26 mouse cellular contexts compared by ENCODE assay signal in the genomic region with DNA sequence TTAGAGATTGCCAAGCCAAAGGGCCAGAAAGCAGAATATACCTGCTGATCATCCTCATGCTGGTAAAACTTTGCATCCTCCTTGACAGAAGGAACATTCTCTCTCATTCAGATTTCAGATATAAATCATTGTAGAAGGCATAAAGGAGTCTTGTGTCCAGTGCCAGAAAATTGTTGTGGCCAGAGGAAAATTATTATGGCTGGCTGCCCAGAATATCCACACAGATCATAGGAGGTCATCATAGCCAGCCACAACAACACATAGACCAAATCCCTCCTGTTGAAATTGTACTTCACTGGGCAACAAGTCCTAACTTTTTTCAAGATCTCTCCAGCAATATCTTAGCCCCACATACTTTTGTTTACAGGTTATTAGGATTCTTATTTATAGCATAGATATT.
A peak's percentile ranks its signal among the peaks of the same experiment; 100 is the strongest.
DNase-seq lines count a peak whose midpoint lies in the region; ATAC-seq and TF ChIP-seq lines count a peak whose summit lies in the region.
"Had no signal": no experiment of that assay in that cellular context is flagged by ENCODE, and none has a peak within 500 bp of the region (broad histone marks: within the 10 kb centered on the region; RNA-seq: fewer than 3 reads in every experiment).

No protein-coding gene starts in this region.

- no peaks in the 10 kb centered on the region for H3K27me3 ChIP-seq in hindbrain, postnatal 0 days (ENCODE audit: insufficient read depth, low read length)
- H3K27me3 ChIP-seq in hindbrain, embryonic 16.5 days (replicated peaks; ENCODE audit: control insufficient read depth, insufficient read depth, low read length), result no peaks in the 10 kb centered on the region
- H3K27me3 ChIP-seq: CH12.LX; forebrain, embryonic 13.5 days; heart, embryonic 13.5 days; intestine, embryonic 15.5 days had no signal

- peak; percentile 2 for DNase-seq in adrenal gland, postnatal 10 days
- no peak for DNase-seq in adrenal gland, adult 2 months
- DNase-seq in hindbrain, postnatal 0 days (ENCODE audit: low spot score), result peak; percentile 2
- peak; percentile 71 for DNase-seq in Muller cell, postnatal 12 days (ENCODE audit: inconsistent ontology term)
- no peak for DNase-seq in layer of hippocampus, postnatal 10 days (ENCODE audit: low spot score in 2 of 2)
- DNase-seq: adrenal gland, adult 8-10 months; B cell, adult 2 months; cerebellum, adult 11 months; cerebellum, adult 8-10 months; gastrocnemius, postnatal 10 days; gastrocnemius, postnatal 36 days; heart, adult 2 months; heart, postnatal 14 days; heart, postnatal 4 days; kidney, adult 11 months had no signal

- ATAC-seq in hindbrain, postnatal 0 days, result no peak
- no peak for ATAC-seq in hindbrain, embryonic 16.5 days
- ATAC-seq: activated CD4-positive, CD25-positive, alpha-beta regulatory T cell, adult 4 months; forebrain, embryonic 13.5 days; forebrain, embryonic 16.5 days; intestine, embryonic 15.5 days had no signal

- no peak overlapping the region for H3K27ac ChIP-seq in hindbrain, postnatal 0 days
- H3K27ac ChIP-seq in hindbrain, embryonic 16.5 days (ENCODE audit: low read depth, low read length), result no peak overlapping the region
- H3K27ac ChIP-seq: forebrain, embryonic 10.5 days; forebrain, embryonic 13.5 days; heart, adult 2 months; heart, embryonic 10.5 days; heart, embryonic 13.5 days; hindbrain, embryonic 14.5 days; intestine, embryonic 15.5 days had no signal

- H3K4me1 ChIP-seq in hindbrain, postnatal 0 days (ENCODE audit: insufficient read depth, low read length), result no peaks in the 10 kb centered on the region
- no peaks in the 10 kb centered on the region for H3K4me1 ChIP-seq in hindbrain, embryonic 16.5 days (ENCODE audit: control insufficient read depth, insufficient read depth, low read depth, low read length)
- H3K4me1 ChIP-seq: forebrain, embryonic 10.5 days; forebrain, embryonic 13.5 days; heart, embryonic 10.5 days; heart, embryonic 13.5 days; intestine, embryonic 15.5 days had no signal

- TF ChIP-seq CTCF in hindbrain, postnatal 0 days (IDR thresholded peaks at IDR 0.05; ENCODE audit: low read depth), result no peak

- H3K36me3 ChIP-seq in hindbrain, postnatal 0 days (ENCODE audit: insufficient read depth, low read length), result no peaks in the 10 kb centered on the region
- no peaks in the 10 kb centered on the region for H3K36me3 ChIP-seq in hindbrain, embryonic 16.5 days (ENCODE audit: control insufficient read depth, insufficient read depth, low read length)
- H3K36me3 ChIP-seq: forebrain, embryonic 10.5 days; G1E; heart, embryonic 10.5 days; heart, embryonic 13.5 days; intestine, embryonic 15.5 days had no signal

- H3K4me3 ChIP-seq in hindbrain, postnatal 0 days (ENCODE audit: low read length), result no peak overlapping the region
- no peak overlapping the region for H3K4me3 ChIP-seq in hindbrain, embryonic 16.5 days (ENCODE audit: low read length)
- H3K4me3 ChIP-seq: forebrain, embryonic 10.5 days; forebrain, embryonic 13.5 days; heart, adult 2 months; heart, embryonic 10.5 days; heart, embryonic 13.5 days; intestine, embryonic 15.5 days had no signal

- no peaks in the 10 kb centered on the region for H3K9me3 ChIP-seq in hindbrain, postnatal 0 days (ENCODE audit: low read length)
- no peaks in the 10 kb centered on the region for H3K9me3 ChIP-seq in hindbrain, embryonic 16.5 days (ENCODE audit: control insufficient read depth, low read length)
- H3K9me3 ChIP-seq: forebrain, embryonic 10.5 days; forebrain, embryonic 13.5 days; G1E; heart, embryonic 10.5 days; heart, embryonic 13.5 days; intestine, embryonic 15.5 days had no signal

- H3K9ac ChIP-seq in hindbrain, postnatal 0 days (replicated peaks; ENCODE audit: low read length), result no peak overlapping the region
- H3K9ac ChIP-seq in hindbrain, embryonic 16.5 days (ENCODE audit: low read depth, low read length), result no peak overlapping the region
- H3K9ac ChIP-seq: forebrain, embryonic 13.5 days; heart, embryonic 13.5 days; hindbrain, embryonic 14.5 days; intestine, embryonic 15.5 days had no signal

- H3K4me2 ChIP-seq in hindbrain, postnatal 0 days (ENCODE audit: low read depth, low read length), result no peak overlapping the region
- H3K4me2 ChIP-seq in hindbrain, embryonic 16.5 days (ENCODE audit: low read length), result no peak overlapping the region
- H3K4me2 ChIP-seq: forebrain, embryonic 13.5 days; heart, embryonic 13.5 days; hindbrain, embryonic 14.5 days; intestine, embryonic 15.5 days had no signal

Comparison
In these comparisons a context has a peak if more than half of its experiments do, and no peak if none do; other contexts are left out.
1. DNase-seq: peak in adrenal gland, postnatal 10 days (single experiment), hindbrain, postnatal 0 days (single experiment) and Muller cell, postnatal 12 days (single experiment); none in adrenal gland, adult 2 months (single experiment) and layer of hippocampus, postnatal 10 days (0 of 2).